Mouse (Mus musculus): ENCODE results near the gene Rnf208. TPM values are rescaled to one million over a fixed set of nuclear protein-coding genes. Genes with fewer than 3 reads are reported as not detected.

Rnf208 gene
- total RNA-seq, 2 experiments from 2014 or later: 7.9 to 8.3 TPM

- peak; percentile 99 for DNase-seq (ENCODE audit: low spot score in 2 of 2)
Measured at GRCm38 (mm10) chr2:25271827-25272511, 29.9 kb downstream of the Rnf208 start, which contains the start of the genes Ssna1 and Anapc2. TSS of gene Ssna1 (minus strand) at chr2:25272438. TSS of gene Anapc2 (plus strand) at chr2:25272478.

DNA sequence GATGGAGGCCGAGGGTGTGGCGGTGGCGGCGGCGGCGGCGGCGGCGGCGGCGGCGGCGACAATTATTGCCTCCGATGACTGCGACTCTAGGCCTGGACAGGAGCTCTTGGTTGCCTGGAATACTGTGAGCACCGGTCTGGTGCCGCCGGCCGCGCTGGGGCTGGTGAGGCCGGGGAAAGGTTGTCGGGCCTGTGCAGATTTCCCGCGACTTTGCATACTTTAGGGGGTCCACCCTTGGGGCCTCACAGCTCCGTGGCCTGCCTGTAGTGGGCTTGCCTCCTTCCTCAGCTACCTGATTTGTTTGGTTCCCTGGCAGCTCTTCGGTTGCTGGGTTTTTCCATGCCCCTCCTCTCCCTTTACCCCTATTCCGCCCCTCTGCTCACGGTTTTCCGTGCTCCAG, 30.5 kb downstream of the Rnf208 start:
- no peak for DNase-seq (ENCODE audit: low spot score in 2 of 2)

DNA sequence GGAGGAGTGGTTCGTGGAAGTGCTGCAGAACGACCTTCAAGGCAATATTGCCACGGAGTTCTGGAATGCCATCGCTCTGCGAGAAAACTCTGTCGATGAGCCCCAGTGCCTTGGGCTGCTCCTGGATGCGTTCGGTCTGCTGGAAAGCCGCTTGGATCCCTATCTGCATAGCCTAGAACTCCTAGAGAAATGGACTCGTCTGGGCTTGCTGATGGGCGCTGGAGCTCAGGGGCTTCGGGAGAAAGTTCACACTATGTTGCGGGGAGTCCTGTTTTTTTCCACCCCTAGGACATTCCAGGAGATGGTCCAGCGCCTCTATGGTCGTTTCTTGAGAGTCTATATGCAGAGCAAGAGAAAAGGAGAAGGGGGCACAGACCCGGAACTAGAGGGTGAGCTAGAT, 31.0 kb downstream of the Rnf208 start:
- no peak for DNase-seq (ENCODE audit: low spot score in 2 of 2)

DNA sequence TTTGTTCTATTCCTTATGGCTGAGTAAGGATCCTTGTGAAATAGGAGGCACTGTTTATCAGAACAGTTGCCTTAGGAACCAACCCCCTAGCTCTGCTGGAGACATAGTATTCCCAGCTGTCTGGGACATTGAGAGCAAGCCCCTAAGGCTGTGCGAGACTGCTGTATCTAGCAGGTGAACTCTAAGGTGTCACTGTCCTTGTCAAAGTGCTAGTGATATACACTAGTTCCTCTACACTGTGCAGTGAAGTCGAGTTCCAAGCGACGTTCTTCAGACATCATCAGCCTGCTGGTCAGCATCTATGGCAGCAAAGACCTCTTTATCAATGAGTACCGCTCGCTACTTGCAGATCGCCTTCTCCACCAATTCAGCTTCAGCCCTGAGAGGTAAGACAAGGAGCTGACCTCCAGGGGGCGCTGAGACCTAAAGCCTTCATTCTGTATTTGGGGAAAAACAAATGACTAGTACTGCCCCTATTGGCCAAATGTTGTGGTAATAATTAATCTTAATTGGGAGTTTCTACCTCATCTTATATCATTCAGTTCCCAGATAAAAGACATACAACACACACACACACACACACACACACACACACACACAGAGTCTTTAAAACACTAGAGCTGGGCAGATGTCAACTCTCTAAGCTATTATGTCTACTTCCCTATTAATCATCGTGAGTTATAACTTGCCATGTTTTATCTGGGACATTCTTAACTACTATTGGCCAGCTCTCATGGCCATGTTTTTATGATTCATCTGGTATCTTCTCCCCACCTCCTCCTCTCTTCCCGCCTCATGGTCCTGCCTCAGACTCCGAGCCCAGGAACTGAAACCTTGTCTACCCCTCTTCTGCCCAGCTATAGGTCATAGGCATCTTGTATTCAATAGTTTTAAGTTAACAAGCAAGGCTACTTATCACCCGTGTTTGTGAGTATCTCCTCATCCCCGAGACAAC, 37.1 kb downstream of the Rnf208 start:
- DNase-seq (ENCODE audit: low spot score in 2 of 2): peak; percentile 72 to 76

- no peak for DNase-seq (ENCODE audit: low spot score in 2 of 2)
Measured at GRCm38 (mm10) chr2:25285551-25285950, 43.5 kb downstream of the Rnf208 start.

DNA sequence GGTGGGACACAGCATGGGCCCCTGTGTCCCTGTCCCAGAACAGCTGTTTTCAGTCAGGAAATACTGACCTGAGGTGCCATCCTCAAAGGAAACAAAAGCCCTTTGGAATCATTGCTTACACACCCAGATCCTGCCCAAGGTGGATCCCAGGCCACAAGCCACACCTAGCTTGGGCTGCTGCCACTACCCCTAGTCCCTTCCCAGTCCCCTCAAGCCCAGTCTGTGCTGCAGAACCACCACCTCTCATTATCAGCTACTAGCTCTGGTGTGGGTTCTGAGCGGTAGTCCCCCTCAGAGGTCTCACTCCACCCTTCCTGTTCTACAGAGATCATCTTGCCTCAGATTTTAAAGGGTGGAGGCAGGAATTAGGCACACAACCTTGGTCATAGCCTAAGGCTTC, 44.3 kb downstream of the Rnf208 start:
- DNase-seq (ENCODE audit: low spot score in 2 of 2): no peak

DNA sequence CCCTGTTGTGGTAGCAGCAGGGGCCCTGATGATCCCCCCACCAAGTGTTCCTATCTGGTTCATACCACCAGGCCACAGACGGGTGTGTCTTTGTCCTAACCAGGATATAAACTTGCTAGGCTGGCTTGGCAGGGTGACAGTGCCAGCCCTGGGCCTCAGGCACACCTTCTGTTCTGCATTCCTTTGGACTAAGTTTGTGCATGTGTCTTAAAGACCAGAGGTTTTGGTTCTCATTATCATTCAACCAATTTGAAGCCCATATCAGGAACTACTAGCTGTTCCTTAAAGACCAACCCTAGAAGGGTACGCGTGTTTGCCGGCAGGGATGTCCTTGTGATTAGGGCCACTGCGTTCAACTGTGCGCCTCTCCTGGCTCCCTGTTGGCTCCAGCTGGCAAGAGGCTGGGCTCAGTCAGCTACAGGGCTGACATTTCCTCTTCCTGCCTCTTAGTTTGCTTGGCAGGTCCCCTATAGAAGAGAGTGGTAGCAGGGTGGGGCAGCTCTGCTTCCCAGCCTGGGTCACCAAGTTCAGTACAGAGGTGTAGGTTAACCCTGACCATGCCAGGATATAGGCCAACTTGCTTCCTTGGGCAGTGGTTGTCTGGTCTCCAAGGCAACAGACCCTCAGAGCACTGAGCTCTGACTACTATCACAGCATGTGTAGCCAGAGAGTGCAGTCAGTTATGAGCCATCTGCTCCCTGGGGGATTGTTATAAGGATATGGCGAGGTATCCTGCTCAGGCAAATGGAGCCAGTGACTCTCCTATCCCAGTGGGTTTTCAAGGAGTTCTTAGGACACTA, 45.0 kb downstream of the Rnf208 start:
- no peak for DNase-seq (ENCODE audit: low spot score in 2 of 2)

- DNase-seq (ENCODE audit: low spot score in 2 of 2): no peak
Measured at GRCm38 (mm10) chr2:25287927-25288649, 46.0 kb downstream of the Rnf208 start, which contains the start of gene Tmem210. TSS of gene Tmem210 (plus strand) at chr2:25288145.

- no peak for DNase-seq (ENCODE audit: low spot score in 2 of 2)
Measured at GRCm38 (mm10) chr2:25288734-25289345, 46.8 kb downstream of the Rnf208 start.

DNA sequence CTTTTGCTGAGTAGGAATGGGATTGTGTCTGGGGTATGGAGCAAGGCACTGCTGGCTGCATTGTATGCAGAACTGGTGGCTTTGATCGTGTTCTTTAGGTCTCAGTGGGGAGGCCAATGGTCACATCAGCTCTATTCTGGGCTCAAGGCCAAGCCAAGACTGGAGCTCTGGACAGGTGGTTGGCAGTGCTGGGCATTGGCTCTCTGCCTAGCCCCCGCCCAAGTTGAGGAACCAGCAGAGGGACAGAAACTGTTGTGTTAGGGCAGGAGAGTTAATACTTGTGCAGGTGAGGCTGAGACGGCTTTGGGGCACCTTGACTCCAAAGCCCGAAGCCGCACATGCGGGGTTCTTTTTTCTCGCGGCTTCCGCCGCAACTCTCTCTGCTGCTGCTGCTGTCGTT, 47.6 kb downstream of the Rnf208 start, which contains the start of gene Lrrc26:
TSS of gene Lrrc26 (plus strand) at position 265 of the 400 bp plus-strand sequence.
- DNase-seq (ENCODE audit: low spot score in 2 of 2): no peak

DNA sequence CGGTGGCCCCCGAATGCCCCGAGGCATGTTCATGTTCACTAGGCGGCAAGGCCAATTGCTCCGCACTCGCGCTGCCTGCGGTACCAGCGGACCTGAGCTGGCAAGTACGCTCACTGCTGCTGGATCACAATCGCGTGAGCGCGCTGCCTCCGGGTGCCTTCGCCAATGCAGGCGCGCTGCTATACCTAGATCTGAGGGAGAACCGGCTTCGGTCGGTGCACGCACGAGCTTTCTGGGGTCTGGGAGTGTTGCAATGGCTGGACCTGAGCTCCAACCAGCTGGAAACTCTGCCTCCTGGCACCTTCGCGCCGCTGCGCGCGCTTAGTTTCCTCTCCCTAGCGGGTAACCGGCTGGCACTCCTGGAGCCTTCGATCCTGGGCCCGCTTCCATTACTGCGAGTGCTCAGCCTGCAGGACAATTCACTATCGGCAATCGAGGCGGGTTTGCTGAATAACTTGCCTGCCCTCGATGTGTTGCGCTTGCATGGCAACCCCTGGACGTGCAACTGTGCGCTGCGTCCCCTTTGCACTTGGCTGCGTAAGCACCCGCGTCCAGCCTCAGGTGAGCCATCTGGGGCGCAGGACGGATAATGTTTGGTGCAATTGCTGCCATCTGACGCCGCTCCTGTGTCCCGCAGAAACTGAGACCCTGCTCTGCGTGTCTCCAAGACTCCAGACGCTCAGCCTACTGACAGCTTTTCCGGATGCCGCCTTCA, 48.2 kb downstream of the Rnf208 start:
- no peak for DNase-seq (ENCODE audit: low spot score in 2 of 2)

DNA sequence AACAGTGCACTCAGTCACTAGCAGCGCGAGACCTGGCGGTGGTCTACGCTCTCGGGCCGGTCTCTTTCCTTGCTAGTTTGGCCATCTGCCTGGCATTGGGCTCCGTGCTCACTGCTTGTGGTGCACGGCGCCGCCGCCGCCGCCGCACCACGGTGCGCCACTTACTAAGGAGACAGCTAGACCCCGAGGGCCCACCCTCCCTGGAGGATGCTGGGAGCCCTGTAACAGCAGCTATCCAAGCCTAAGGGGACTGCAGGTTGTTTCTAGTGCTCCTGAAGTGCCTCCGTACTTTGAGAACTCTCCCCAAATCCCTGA, 48.7 kb downstream of the Rnf208 start:
- DNase-seq (ENCODE audit: low spot score in 2 of 2): no peak

GRCm38 (mm10) chr2:25291184-25292053, 49.4 kb downstream of the Rnf208 start:
- DNase-seq (ENCODE audit: low spot score in 2 of 2): no peak

DNA sequence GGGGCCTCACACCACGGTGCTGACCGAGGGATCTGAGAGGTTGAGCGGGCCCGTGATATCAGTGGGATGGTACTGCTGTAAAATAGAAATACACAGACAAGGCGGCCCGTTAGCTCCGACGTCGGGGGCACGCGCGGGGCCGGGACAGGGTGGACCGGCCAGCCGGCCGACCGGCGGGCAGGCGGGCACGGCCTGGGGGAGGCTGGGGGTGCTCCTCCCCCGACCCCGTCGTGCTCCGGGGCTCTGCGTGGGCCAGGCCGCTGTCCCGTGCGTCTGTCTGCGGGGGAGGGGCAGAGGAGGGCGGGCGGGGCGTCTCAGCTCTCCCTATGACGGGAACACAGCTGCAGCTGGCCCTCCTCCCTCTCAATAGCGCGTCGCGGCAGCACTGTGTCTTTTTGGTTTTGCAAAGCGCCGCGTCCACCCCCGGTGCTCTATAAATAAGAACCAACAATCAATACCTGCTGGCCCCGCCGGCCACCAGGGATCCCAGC, 50.0 kb downstream of the Rnf208 start:
- DNase-seq (ENCODE audit: low spot score in 2 of 2): no peak

DNA sequence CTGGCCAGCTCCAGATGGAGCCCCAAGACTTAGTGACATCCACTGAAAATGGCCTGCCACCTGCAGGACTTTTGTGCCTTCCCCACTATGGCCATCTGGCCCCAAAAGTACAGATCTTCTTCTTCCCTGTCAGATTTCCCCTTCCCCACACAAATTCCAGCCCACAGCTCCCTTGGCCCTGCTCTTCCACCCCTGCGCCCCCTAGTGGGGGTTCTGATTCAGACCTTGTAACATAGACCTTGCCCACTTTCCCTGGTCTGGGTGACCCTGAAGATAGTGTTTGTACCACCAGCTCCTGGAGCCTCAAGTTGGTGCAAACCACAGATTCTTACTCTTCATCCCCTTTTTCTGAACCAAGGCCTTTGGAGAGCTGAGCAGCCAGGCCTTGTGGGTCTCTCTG, 50.8 kb downstream of the Rnf208 start:
- peak; percentile 71 to 82 for DNase-seq (ENCODE audit: low spot score in 2 of 2)

DNA sequence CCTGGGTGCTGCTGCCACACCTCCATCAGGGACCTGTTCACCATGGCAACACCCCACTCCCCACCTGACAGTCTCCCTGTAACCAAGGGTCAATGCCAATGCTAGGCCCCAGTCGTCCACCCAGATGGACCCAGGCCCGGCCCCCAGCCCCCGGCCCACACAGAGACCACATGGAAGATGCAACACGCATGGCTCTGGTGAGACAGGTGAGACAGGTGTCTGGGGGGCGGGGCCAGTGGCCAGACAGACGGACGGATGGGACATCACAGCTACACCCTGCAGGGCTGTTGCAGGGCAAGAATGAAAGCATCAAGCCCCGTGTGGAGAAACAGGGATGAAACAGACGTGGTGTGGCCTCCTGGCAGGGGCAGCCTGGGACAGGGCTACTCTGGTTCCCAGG, 51.7 kb downstream of the Rnf208 start:
- no peak for DNase-seq (ENCODE audit: low spot score in 2 of 2)
